Mouse (Mus musculus) olfactory bulb, adult 2 months (tissue): ENCODE measurements around the gene Gprc5c.

Experiments used
- CTCF ChIP-seq: fragments of 200-500 bp; IDR thresholded peaks from 2 replicates; pipeline ENCODE4 v1.5.1; 2012; ENCODE audit warnings: low read depth, mild to moderate bottlenecking, low read length, moderate library complexity; ENCODE audit not compliant: insufficient read depth
- POLR2A ChIP-seq: fragments of 200-500 bp; IDR thresholded peaks from 2 replicates; pipeline ENCODE4 v1.6.1; 2012; ENCODE audit warnings: mild to moderate bottlenecking, low read depth, low read length, moderate library complexity; ENCODE audit not compliant: insufficient read depth

DNA sequence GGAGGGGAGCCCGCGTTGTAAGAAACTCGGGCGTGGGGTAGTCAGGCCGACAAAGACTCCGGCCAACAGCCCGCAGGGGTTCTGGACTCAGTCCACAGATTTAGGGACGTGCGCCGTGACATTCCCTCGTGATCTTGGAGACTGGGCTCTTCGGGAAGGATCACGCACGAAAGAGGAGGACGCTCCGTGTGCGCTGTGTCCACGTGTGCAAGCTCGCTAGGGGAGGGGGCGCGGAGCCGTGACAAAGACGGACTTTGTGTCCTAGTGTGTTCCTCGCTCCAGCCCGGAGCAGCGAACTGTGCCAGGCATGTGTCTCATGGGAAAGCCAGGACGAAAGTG lies 286 bp downstream of the Gprc5c start:
- no peak for TF ChIP-seq POLR2A
- TF ChIP-seq CTCF, result no peak
